Mouse (Mus musculus) ES-CJ7 (cell line): ENCODE measurements around the gene Gm8005.
"Not testable (repeated sequence)": the region's sequence is repeated elsewhere in the genome, so short reads cannot be mapped to it uniquely, and the experiment has no call there.

Experiments
- DNase-seq: peaks from one replicate; pipeline ENCODE4 v3.0.0; 2011; ENCODE audit warnings: low read depth, low spot score

Gene Gm8005

GRCm38 (mm10) chr14:42439573-42439972 lies at the start of gene Gm8005:
TSS of gene Gm8005 (minus strand) at chr14:42439673.
- not testable (repeated sequence) for DNase-seq

GRCm38 (mm10) chr14:42463581-42463980 lies 24.1 kb upstream of the Gm8005 start, which contains the start of gene Gm8011:
TSS of gene Gm8011 (plus strand) at chr14:42463881.
- not testable (repeated sequence) for DNase-seq
